Mouse (Mus musculus) liver, adult 2 months (tissue): Measurements from ENCODE around the gene Bbc3. TPM values are rescaled to one million over a fixed set of nuclear protein-coding genes. Genes with fewer than 3 reads are reported as not detected.
"Not testable (repeated sequence)": the region's sequence is repeated elsewhere in the genome, so short reads cannot be mapped to it uniquely, and the experiment has no call there.

Experiments
- DNase-seq: peaks from one replicate; pipeline ENCODE4 v3.0.0-alpha.2; 2011; ENCODE audit warnings: low read depth, low spot score; ENCODE audit errors: extremely low read depth
- H3K27ac ChIP-seq: fragments of 200-500 bp; replicated peaks from 2 replicates; pipeline ENCODE4 v1.5.1; 2012; ENCODE audit warnings: low read depth, mild to moderate bottlenecking, control low read depth, inconsistent platforms, low read length; ENCODE audit not compliant: insufficient read depth
- H3K27me3 ChIP-seq: fragments of 200-500 bp; 2 replicates; pipeline ENCODE4 v1.6.1; 2012; ENCODE audit warnings: mild to moderate bottlenecking, moderate library complexity, low read length, inconsistent platforms; ENCODE audit not compliant: control insufficient read depth, insufficient read depth
- H3K36me3 ChIP-seq: fragments of 200-500 bp; 2 replicates; pipeline ENCODE4 v1.6.1; 2012; ENCODE audit warnings: low read length, inconsistent platforms; ENCODE audit not compliant: control insufficient read depth, insufficient read depth
- H3K4me1 ChIP-seq: fragments of 200-500 bp; 2 replicates; pipeline ENCODE4 v1.6.1; 2011; ENCODE audit warnings: low read length; ENCODE audit not compliant: control insufficient read depth, insufficient read depth
- H3K4me3 ChIP-seq: fragments of 200-500 bp; 2 replicates; pipeline ENCODE4 v1.5.1; 2011; ENCODE audit warnings: low read depth, mild to moderate bottlenecking, control low read depth, low read length, moderate library complexity; ENCODE audit not compliant: insufficient read depth
- H3K79me2 ChIP-seq: fragments of 200-500 bp; 2 replicates; pipeline ENCODE4 v1.6.1; 2012; ENCODE audit warnings: inconsistent platforms, mild to moderate bottlenecking, low read length, moderate library complexity; ENCODE audit not compliant: control insufficient read depth, insufficient read depth
- H3K9ac ChIP-seq: fragments of 200-500 bp; 2 replicates; pipeline ENCODE4 v1.6.1; 2012; ENCODE audit warnings: low read depth, mild to moderate bottlenecking, control low read depth, inconsistent platforms, low read length
- CTCF ChIP-seq: fragments of 200-500 bp; IDR thresholded peaks from 2 replicates; pipeline ENCODE4 v1.5.1; 2011; ENCODE audit warnings: low read depth, low read length, control low read depth
- POLR2A ChIP-seq: fragments of 200-500 bp; IDR thresholded peaks from 2 replicates; pipeline ENCODE4 v1.6.1; 2011; ENCODE audit warnings: low read length, control low read depth; ENCODE audit not compliant: insufficient read depth; ENCODE audit errors: extremely low read depth
- WGBS: fragments of 180-500 bp; shearing (Covaris S2); methylation state at CpG from one replicate; pipeline ENCODE4 v1.1.7; 2018; 5-methylcytosine and 5-hydroxymethylcytosine counted together
- polyA plus RNA-seq: library from polyadenylated mRNA; depleted of rRNA; stranded (reverse); fragments of >200 nt; gene quantifications from 2 replicates; pipeline ENCODE4 v1.2.3, GENCODE M21; 2012; rRNA removed
- total RNA-seq: library from RNA; depleted of rRNA; stranded (reverse); fragments of >200 nt; gene quantifications from 2 replicates; pipeline ENCODE4 v1.2.3, GENCODE M21; 2014; rRNA removed

The Bbc3 gene
- total RNA-seq = 6.0 and 7.2 TPM in 2 replicates
- 15.2 and 27.9 TPM in 2 replicates for polyA plus RNA-seq

DNA sequence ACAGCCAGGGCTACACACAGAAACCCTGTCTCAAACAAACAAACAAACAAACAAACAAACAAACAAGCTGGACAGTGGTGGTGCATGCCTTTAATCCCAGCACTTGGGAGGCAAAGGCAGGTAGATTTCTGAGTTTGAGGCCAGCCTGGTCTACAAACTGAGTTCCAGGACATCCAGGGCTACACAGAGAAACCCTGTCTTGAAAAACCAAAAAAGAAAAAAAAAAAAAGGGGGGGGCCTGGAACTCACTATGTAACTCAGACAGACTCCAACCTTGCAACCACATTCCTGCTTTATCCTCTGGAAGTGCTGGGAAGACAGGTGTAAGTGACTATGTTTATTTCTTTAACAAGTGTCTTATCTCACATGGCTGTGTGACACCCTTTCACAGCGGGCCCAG, at the start of gene Bbc3:
TSS of gene Bbc3 (plus strand) at position 301 of the 400 bp plus-strand sequence.
- Histone ChIP-seq H3K9ac (peak within 1 kb of the TSS; percentile 52), H3K4me1 (peaks cover 14% of the 10 kb centered on the region), H3K4me3 (peak within 1 kb of the TSS; percentile 84)
- not testable (repeated sequence) for H3K27me3 ChIP-seq, H3K27ac ChIP-seq, H3K79me2 ChIP-seq, H3K36me3 ChIP-seq, DNase-seq
- WGBS = 84% methylated on average over 1 of the region's 1 CpGs

DNA sequence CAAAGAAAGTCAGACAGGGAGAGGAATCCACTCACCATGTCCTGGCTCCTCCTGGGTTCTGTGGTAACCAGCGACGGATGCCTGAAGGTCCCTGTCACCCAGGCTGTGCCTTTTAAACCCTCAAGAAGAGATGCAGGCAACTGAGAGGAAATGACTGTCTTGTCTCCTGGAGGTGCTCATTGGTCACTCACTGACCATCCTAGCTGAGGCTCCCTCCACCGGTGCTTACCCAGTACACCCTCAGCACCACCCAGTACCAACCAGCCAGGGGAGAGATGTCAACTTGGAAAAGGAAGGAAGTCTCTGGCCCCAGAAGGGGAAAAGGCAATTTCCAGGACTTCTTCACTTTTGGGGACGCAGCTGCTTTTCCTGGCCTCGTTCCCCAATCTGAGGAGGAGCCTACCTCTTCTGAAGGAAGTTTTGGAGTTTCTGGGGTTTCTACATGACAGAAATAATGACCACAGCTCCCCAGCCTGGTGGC, 49.0 kb upstream of the Bbc3 start, which contains the start of gene C5ar1:
TSS of gene C5ar1 (minus strand) at position 431 of the 481 bp plus-strand sequence.
- no peak within 1 kb of the TSS for H3K27ac ChIP-seq

GRCm38 (mm10) chr7:16261097-16261496, 47.1 kb upstream of the Bbc3 start:
- Histone ChIP-seq H3K27ac (no peak overlapping the region), H3K9ac (no peak overlapping the region), H3K4me1 (no peaks in the 10 kb centered on the region), H3K79me2 (no peaks in the 10 kb centered on the region), H3K27me3 (no peaks in the 10 kb centered on the region), H3K4me3 (no peak overlapping the region), H3K36me3 (no peaks in the 10 kb centered on the region)
- 50% methylated on average over 1 of the region's 1 CpGs for WGBS
- TF ChIP-seq POLR2A (no peak), CTCF (no peak)
- DNase-seq = no peak

More for the DNA sequence above, 49.0 kb upstream of the Bbc3 start, which contains the start of gene C5ar1:
- TF ChIP-seq POLR2A = no peak
- TF ChIP-seq CTCF = no peak
- H3K4me3 ChIP-seq = no peak within 1 kb of the TSS
- H3K4me1 ChIP-seq = 0 out of 2 replicates have a peak, but pooled peaks cover 3% of the 10 kb centered on the region
- no peak within 1 kb of the TSS for H3K9ac ChIP-seq
- no peaks in the 10 kb centered on the region for H3K36me3 ChIP-seq
- no peak for DNase-seq
- H3K27me3 ChIP-seq = no peaks in the 10 kb centered on the region
- 71% methylated on average over 5 of the region's 5 CpGs for WGBS
- no peaks in the 10 kb centered on the region for H3K79me2 ChIP-seq

DNA sequence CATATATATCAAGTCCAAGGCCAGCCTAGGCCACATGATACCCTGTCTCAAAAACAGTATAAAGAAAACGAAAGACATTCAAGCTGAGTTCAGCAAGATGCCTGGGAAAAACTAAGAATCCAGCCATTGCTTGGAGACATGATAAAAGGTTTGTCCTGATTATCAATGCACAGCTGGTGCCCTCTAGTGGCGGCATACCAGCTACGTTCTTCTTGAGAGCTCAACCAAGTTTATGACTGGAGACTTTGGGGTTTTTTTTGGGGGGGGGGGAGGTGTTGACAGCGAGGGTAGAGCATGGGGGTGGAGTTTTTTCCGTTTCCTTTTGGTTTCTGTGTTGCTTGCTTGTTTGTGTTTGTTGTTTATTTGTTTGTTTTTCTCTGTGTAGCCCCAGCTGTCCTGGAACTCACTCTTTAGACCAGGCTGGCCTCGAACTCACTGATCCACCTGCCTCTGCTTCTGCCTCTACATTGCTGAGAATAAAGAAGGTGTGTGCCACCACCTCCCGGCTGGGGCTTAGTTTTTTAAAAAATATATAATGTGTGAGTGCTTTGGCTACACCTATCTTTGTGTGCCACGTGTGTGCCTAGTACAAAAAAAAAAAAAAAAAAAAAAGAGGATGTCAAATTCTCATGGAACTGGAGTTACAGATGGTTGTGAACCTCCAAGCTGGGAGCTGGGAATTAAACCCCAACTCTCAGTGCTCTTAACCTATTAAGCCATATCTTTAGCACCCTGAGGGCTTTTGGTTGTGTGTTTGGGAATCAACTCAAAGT, 45.0 kb upstream of the Bbc3 start:
- H3K9ac ChIP-seq = no peak overlapping the region
- WGBS = 20% methylated on average over 8 of the region's 8 CpGs
- no peak overlapping the region for H3K4me3 ChIP-seq
- no peaks in the 10 kb centered on the region for H3K36me3 ChIP-seq
- DNase-seq = peak; percentile 57
- no peak for TF ChIP-seq POLR2A
- TF ChIP-seq CTCF = peak; percentile 62
- no peaks in the 10 kb centered on the region for H3K79me2 ChIP-seq
- no peaks in the 10 kb centered on the region for H3K27me3 ChIP-seq
- no peak overlapping the region for H3K27ac ChIP-seq
- no peaks in the 10 kb centered on the region for H3K4me1 ChIP-seq

GRCm38 (mm10) chr7:16263843-16264242, 44.4 kb upstream of the Bbc3 start:
- no peaks in the 10 kb centered on the region for H3K79me2 ChIP-seq
- H3K4me1 ChIP-seq = no peaks in the 10 kb centered on the region
- no peaks in the 10 kb centered on the region for H3K27me3 ChIP-seq
- 71% methylated on average over 5 of the region's 5 CpGs for WGBS
- no peak overlapping the region for H3K27ac ChIP-seq
- H3K36me3 ChIP-seq = no peaks in the 10 kb centered on the region
- TF ChIP-seq POLR2A (no peak), CTCF (no peak)
- no peak for DNase-seq
- H3K9ac ChIP-seq = no peak overlapping the region
- no peak overlapping the region for H3K4me3 ChIP-seq

DNA sequence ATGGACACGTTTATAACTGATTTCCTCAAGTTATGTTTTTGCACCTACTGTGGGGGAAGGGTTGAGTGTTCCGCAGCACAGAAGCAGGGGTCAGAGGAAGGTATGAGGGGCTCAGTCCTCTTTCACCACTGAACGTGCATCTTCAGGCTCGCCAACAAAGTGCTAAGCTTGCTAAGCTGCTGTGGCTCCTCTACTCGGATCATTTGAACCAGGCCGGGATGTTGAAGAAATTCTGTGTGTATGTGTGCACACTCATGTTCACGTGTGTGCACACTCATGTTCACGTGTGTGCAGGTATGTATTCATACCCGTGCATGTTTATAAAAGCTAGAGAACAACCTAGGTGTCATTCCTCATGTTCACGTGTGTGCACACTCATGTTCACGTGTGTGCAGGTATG, 42.3 kb upstream of the Bbc3 start:
- no peaks in the 10 kb centered on the region for H3K36me3 ChIP-seq
- no peaks in the 10 kb centered on the region for H3K27me3 ChIP-seq
- H3K27ac ChIP-seq = no peak overlapping the region
- no peaks in the 10 kb centered on the region for H3K4me1 ChIP-seq
- no peak overlapping the region for H3K4me3 ChIP-seq
- TF ChIP-seq POLR2A (no peak), CTCF (no peak)
- no peak overlapping the region for H3K9ac ChIP-seq
- H3K79me2 ChIP-seq = no peaks in the 10 kb centered on the region
- no peak for DNase-seq
- WGBS = 86% methylated on average over 11 of the region's 11 CpGs

GRCm38 (mm10) chr7:16266593-16266992, 41.6 kb upstream of the Bbc3 start:
- not testable (repeated sequence) for H3K4me3 ChIP-seq, H3K79me2 ChIP-seq, H3K9ac ChIP-seq, H3K27ac ChIP-seq, H3K4me1 ChIP-seq, DNase-seq, H3K27me3 ChIP-seq, H3K36me3 ChIP-seq
- WGBS = 77% methylated on average over 7 of the region's 7 CpGs
